Mouse (Mus musculus) olfactory bulb, adult 2 months (tissue): ENCODE measurements around the gene Olfr243.

Experiments used
- CTCF ChIP-seq: fragments of 200-500 bp; IDR thresholded peaks from 2 replicates; pipeline ENCODE4 v1.5.1; 2012; ENCODE audit warnings: low read depth, mild to moderate bottlenecking, low read length, moderate library complexity; ENCODE audit not compliant: insufficient read depth
- POLR2A ChIP-seq: fragments of 200-500 bp; IDR thresholded peaks from 2 replicates; pipeline ENCODE4 v1.6.1; 2012; ENCODE audit warnings: mild to moderate bottlenecking, low read depth, low read length, moderate library complexity; ENCODE audit not compliant: insufficient read depth

- TF ChIP-seq CTCF = no peak
- no peak for TF ChIP-seq POLR2A
Observed at GRCm38 (mm10) chr7:103714371-103714770, at the start of gene Olfr243.
